Mouse (Mus musculus) thymus, postnatal 36 days (tissue): ENCODE measurements around the gene Cfl1.
A peak's percentile ranks its signal among the peaks of the same experiment; 100 is the strongest.

Experiments
- DNase-seq, 2 experiments: peaks; one replicate each; pipeline ENCODE4 v3.0.0; 2022; ENCODE audit warnings: mixed read lengths in 2 of 2

The Cfl1 gene

GRCm38 (mm10) chr19:5466916-5467500 lies 23.2 kb upstream of the Cfl1 start:
- no peak for DNase-seq

DNA sequence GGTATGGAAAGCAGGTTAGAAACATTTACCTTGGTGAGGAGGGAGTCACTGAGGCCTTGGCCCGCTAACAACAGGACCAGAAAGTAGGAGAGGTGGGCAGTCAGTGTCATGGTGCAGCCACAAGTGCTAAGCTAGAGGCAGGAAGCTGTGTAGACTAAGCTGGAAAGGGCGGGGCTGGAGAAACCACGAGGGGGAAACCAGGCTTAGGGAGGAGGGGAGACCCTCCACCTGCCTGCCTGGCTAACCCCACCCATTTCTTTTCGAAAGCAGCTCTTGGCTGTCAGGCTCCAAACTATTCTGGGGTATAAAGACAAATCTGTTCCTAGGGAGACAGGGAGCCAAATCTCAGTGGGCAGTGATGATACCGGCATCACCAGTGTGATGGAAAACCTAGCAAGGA lies 21.9 kb upstream of the Cfl1 start, which contains the start of gene Ctsw:
TSS of gene Ctsw (minus strand) at position 134 of the 400 bp plus-strand sequence.
- DNase-seq, result peak; percentile 69 to 80

DNA sequence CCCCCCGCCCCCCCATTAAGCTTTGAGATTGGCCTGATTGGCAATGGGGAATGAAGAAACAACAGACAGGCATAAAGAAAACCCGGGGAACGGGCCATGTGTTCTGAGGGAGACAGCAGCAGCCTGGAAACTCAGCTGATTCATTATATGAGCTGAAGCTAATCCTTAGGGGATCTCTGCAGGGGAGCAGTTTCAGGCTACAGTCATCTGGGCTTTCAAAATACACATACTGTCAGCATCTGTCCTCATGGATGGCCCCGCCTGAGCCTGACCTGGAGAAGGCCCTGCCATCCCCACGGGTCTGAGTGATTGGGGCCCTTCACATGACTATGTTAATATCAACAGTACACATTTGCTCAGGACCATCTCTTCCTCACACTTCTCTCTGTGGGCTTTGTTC lies 18.4 kb upstream of the Cfl1 start:
- DNase-seq, result no peak

- no peak for DNase-seq
Measured at GRCm38 (mm10) chr19:5472857-5473256, 17.4 kb upstream of the Cfl1 start.

DNA sequence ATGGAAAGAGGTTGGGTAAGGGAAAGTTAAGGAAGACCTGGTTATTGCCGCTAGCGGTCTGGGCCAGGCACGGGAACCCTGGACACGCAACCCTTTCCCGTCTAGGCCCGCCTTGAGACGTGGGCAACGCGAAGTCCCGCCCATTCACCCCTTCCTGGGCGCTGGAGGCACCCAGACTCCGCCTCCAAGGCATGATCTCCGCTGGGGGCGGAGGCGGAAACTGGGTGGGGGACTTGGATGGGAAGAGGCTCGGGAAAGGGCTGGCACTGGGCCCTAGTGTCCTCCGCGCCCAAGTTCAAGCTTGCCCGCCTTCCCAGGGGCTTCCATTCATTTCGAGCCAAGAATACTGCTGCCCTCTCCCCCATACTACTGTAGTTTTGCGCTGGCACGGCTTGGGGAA lies 16.5 kb upstream of the Cfl1 start, which contains the start of gene Efemp2:
TSS of gene Efemp2 (plus strand) at position 235 of the 400 bp plus-strand sequence.
- DNase-seq, result peak; percentile 66 to 76

GRCm38 (mm10) chr19:5474281-5475068 lies 15.8 kb upstream of the Cfl1 start:
- DNase-seq, result no peak

GRCm38 (mm10) chr19:5475069-5475714 lies 15.1 kb upstream of the Cfl1 start:
- no peak for DNase-seq

DNA sequence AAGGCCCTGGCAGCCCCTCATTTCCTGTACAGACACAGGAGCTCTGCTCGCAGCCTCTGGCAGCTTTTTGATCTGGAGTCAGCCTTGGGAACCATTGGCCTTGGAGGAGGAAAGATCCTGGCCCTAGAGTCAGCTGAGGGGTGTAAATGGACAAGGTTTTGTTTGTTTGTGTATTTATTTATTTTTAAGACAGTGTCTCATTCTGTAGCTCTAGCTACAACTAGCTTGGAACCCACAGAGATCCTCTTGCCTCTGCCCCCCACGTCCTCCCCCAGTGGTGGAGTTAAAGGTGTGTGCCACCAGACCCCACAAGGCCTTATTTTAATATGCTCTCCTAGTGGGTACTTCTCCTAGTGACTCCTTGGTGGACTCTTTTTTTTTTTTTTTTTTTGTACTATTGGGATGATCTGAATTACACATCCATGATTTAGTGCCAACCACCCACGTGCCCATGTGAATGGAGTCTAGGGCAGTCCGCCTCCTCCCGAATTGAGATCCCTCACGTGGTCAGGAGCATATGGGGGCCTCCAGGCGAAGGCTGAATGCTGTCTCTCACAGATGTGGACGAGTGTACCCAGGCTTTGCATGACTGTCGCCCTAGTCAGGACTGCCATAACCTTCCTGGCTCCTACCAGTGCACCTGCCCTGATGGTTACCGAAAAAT lies 13.1 kb upstream of the Cfl1 start:
- no peak for DNase-seq

- DNase-seq, result no peak
Measured at GRCm38 (mm10) chr19:5477668-5478300, 12.5 kb upstream of the Cfl1 start.

- no peak for DNase-seq
Measured at GRCm38 (mm10) chr19:5480016-5480415, 10.2 kb upstream of the Cfl1 start.

DNA sequence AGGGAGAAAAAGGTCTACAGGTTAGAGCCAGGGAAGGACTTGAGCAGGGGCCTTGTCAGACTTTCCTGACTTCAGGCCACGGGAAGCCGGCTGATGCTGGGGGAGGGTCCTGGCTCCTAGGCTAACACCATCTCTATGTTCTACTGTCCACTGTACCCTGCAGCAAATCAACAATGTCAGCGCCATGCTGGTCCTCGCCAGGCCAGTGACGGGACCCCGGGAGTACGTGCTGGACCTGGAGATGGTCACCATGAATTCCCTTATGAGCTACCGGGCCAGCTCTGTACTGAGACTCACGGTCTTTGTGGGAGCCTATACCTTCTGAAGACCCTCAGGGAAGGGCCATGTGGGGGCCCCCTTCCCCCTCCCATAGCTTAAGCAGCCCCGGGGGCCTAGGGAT lies 8.9 kb upstream of the Cfl1 start:
- DNase-seq, result no peak

DNA sequence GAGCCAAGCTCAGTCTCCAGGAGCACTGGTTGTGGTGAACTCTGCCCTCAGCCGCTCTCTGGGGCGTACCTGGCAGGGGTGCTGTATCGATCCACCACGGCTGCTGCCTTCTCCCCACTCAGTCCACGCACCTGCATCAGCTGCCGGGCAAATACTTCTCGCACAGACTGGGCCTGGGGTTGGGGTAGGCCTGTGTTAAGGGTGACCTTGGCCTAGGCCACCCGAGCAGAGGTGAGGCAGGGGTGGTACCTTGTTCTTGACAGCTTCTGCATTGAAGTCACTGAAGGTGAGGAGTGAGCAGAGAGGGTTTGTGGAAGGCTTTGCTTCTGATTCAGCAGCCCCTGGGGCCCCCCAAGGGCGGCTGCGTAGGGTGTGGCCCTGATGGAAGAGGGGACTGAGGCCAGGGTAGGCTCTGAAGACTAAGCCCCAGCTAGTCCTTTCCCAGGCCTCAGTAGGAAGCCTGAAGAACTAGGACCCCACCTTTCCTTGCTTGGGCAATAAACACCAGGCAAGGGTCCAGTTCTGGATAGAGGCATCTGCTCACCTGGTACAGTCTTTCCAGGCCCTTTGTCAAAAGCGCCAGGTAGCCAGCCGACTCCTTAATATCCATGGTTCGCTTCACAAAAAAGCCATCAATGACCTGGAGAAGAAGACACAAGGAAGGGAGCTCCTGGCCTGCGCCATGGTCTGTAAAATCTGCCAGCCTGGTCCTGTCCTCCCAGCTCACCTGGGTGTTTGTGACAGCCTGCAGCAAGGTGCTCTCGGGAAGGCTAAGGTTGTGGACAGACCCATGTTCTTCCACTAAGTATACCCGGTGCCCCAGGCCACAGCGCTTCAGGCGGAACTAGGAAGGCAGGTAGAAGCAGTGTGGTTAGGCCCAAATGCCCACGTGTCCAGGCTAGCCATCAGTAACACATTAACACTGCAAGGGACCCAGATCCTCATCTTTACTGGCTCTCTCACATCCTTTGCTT lies 6.6 kb upstream of the Cfl1 start:
- no peak for DNase-seq

- DNase-seq, result no peak
Measured at GRCm38 (mm10) chr19:5484496-5484895, 5.8 kb upstream of the Cfl1 start.

DNA sequence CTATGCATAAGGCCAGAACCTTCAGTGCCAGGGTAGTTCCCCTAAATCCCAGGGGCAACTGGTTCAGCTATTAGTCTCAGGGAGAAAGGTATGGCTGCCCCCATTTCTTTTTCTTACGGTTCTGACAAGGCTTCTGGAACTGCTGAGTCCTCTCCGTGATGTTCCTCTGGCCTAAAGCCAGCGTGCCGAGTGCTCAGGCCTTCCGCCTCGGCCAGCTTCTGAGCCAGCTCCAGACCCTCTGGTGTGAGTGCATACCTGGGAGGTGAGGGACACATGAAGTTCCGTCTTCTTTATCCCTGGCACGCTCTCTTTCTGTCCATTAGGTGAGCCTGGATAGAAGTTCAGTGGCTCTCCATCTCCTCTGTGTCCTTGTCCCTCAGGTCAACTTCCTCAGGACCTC lies 4.9 kb upstream of the Cfl1 start:
- no peak for DNase-seq

DNA sequence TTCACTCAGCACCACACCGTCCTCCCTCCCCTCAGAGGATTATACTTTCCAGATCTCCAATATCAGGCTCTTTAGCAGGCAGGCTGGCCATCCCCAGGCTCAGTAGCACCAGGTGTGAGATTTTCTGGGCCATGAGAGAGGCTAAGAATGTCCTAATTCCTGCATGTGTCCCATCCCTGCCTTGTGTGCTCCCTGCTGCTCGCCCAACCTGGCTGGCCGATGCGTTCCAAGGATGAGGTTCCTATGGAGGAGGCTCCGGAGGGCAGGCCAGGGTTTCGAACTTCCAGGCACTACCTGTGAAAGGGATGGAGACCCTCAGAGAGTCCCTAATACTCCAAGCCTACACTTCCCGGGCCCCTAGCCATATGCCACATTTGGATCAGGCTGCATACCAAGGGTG lies 4.4 kb upstream of the Cfl1 start:
- DNase-seq, result no peak

- DNase-seq, result no peak
Measured at GRCm38 (mm10) chr19:5486286-5486685, 4.0 kb upstream of the Cfl1 start.

GRCm38 (mm10) chr19:5486771-5487170 lies 3.5 kb upstream of the Cfl1 start:
- DNase-seq, result no peak

GRCm38 (mm10) chr19:5487768-5488550 lies 2.3 kb upstream of the Cfl1 start, which contains the start of gene Mus81:
Mus81 (minus strand) TSS chr19:5488402.
- DNase-seq, result peak; percentile 94 to 96

DNA sequence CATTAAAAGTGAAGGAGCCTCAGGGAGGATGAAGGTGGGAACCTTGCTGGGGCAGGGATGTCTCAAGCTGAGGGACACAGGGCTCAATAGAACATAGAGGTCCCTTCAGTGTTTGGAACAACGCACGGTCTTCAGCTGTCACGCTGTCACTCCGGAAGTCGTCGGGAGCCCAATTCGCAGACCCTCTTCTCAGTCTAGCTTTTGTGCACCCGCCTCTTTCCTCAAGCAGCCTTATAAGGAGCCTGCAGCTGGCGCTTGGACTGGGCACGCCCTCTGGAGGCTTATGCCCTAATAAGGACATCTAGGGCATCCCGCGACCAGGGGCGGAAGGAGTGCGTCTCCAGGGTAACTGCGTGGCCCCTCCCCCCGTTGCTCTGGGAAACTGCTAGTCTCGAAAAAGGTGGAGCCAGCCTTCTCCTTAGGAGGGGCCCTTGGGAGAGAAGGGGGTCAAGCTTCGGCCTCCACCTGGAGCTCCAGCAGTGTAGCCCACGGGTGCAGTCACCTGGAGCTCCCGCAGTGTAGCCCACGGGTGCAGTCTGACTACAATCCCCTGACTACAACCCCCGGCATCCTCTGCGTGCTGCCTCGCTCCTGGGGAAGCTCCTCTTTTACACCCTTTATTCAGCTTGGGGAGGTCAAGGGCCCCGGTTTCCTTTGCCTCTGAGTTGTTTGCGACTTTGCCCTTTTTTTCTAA lies 1.2 kb upstream of the Cfl1 start:
- DNase-seq, result peak; percentile 98 to 99

DNA sequence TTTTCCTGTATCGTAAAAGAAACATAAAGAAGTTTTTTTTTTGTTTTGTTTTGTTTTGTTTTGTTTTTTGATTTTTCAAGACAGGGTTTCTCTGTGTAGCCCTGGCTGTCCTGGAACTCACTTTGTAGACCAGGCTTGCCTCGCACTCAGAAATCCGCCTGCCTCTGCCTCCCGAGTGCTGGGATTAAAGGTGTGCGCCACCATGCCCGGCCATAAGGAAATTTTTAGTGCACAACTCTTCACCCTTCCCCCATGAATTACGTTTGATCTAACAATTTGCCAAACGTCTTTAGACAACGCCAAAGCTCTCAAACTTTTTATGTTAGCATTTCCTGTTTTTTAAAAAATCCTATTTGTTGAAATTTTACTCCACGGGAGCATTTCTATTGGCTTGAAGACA lies 534 bp upstream of the Cfl1 start:
- peak in 1 of 2 experiments; percentile 8 for DNase-seq
